Mouse (Mus musculus): ENCODE data around the gene Ccl27a.
"Not testable (repeated sequence)": the region's sequence is repeated elsewhere in the genome, so short reads cannot be mapped to it uniquely, and the experiment has no call there.

Gene Ccl27a

GRCm38 (mm10) chr4:41774002-41774401 is at the start of gene Ccl27a:
Gene Ccl27a (minus strand): TSS chr4:41774247.
- DNase-seq: peak; percentile 83

- DNase-seq: not testable (repeated sequence)
Measured at GRCm38 (mm10) chr4:41783197-41783596, 9.2 kb upstream of the Ccl27a start.

GRCm38 (mm10) chr4:41782711-41783110 is 8.7 kb upstream of the Ccl27a start:
- not testable (repeated sequence) for DNase-seq

GRCm38 (mm10) chr4:41781748-41782485 is 7.9 kb upstream of the Ccl27a start:
- not testable (repeated sequence) for DNase-seq

GRCm38 (mm10) chr4:41781271-41781670 is 7.2 kb upstream of the Ccl27a start:
- DNase-seq: not testable (repeated sequence)

GRCm38 (mm10) chr4:41775840-41776239 is 1.8 kb upstream of the Ccl27a start:
- not testable (repeated sequence) for DNase-seq

GRCm38 (mm10) chr4:41774506-41774905 is 459 bp upstream of the Ccl27a start:
- not testable (repeated sequence) for DNase-seq

- DNase-seq: peak; percentile 52
Measured at GRCm38 (mm10) chr4:41773502-41773901, 545 bp downstream of the Ccl27a start.

- not testable (repeated sequence) for DNase-seq
Measured at GRCm38 (mm10) chr4:41772946-41773345, 1.1 kb downstream of the Ccl27a start.

GRCm38 (mm10) chr4:41767301-41767700 is 6.7 kb downstream of the Ccl27a start:
- DNase-seq: not testable (repeated sequence)

GRCm38 (mm10) chr4:41763176-41763575 is 10.9 kb downstream of the Ccl27a start:
- DNase-seq: not testable (repeated sequence)

GRCm38 (mm10) chr4:41762688-41763114 is 11.3 kb downstream of the Ccl27a start:
- DNase-seq: not testable (repeated sequence)

- no peak for DNase-seq
Measured at GRCm38 (mm10) chr4:41762099-41762687, 11.9 kb downstream of the Ccl27a start.

GRCm38 (mm10) chr4:41761680-41762079 is 12.4 kb downstream of the Ccl27a start:
- no peak for DNase-seq

GRCm38 (mm10) chr4:41760911-41761310 is 13.1 kb downstream of the Ccl27a start:
- no peak for DNase-seq

- DNase-seq: no peak
Measured at GRCm38 (mm10) chr4:41760288-41760721, 13.7 kb downstream of the Ccl27a start.

GRCm38 (mm10) chr4:41759656-41760287 is 14.3 kb downstream of the Ccl27a start:
- no peak for DNase-seq

- DNase-seq: no peak
Measured at GRCm38 (mm10) chr4:41759206-41759605, 14.8 kb downstream of the Ccl27a start.

- DNase-seq: no peak
Measured at GRCm38 (mm10) chr4:41758701-41759100, 15.3 kb downstream of the Ccl27a start.

GRCm38 (mm10) chr4:41758021-41758420 is 16.0 kb downstream of the Ccl27a start:
- DNase-seq: no peak

- no peak for DNase-seq
Measured at GRCm38 (mm10) chr4:41757321-41757720, 16.7 kb downstream of the Ccl27a start.

- DNase-seq: no peak
Measured at GRCm38 (mm10) chr4:41756440-41756839, 17.6 kb downstream of the Ccl27a start.

Data from right cerebral cortex, postnatal 25 days (tissue).